Mouse (Mus musculus) liver, adult 2 months (tissue): Measurements from ENCODE around the gene Cst3. TPM values are rescaled to one million over a fixed set of nuclear protein-coding genes. Genes with fewer than 3 reads are reported as not detected.

ENCODE experiments used
- DNase-seq: peaks from one replicate; pipeline ENCODE4 v3.0.0-alpha.2; 2011; ENCODE audit warnings: low read depth, low spot score; ENCODE audit errors: extremely low read depth
- H3K27ac ChIP-seq: fragments of 200-500 bp; replicated peaks from 2 replicates; pipeline ENCODE4 v1.5.1; 2012; ENCODE audit warnings: low read depth, mild to moderate bottlenecking, control low read depth, inconsistent platforms, low read length; ENCODE audit not compliant: insufficient read depth
- H3K27me3 ChIP-seq: fragments of 200-500 bp; 2 replicates; pipeline ENCODE4 v1.6.1; 2012; ENCODE audit warnings: mild to moderate bottlenecking, moderate library complexity, low read length, inconsistent platforms; ENCODE audit not compliant: control insufficient read depth, insufficient read depth
- H3K36me3 ChIP-seq: fragments of 200-500 bp; 2 replicates; pipeline ENCODE4 v1.6.1; 2012; ENCODE audit warnings: low read length, inconsistent platforms; ENCODE audit not compliant: control insufficient read depth, insufficient read depth
- H3K4me1 ChIP-seq: fragments of 200-500 bp; 2 replicates; pipeline ENCODE4 v1.6.1; 2011; ENCODE audit warnings: low read length; ENCODE audit not compliant: control insufficient read depth, insufficient read depth
- H3K4me3 ChIP-seq: fragments of 200-500 bp; 2 replicates; pipeline ENCODE4 v1.5.1; 2011; ENCODE audit warnings: low read depth, mild to moderate bottlenecking, control low read depth, low read length, moderate library complexity; ENCODE audit not compliant: insufficient read depth
- H3K79me2 ChIP-seq: fragments of 200-500 bp; 2 replicates; pipeline ENCODE4 v1.6.1; 2012; ENCODE audit warnings: inconsistent platforms, mild to moderate bottlenecking, low read length, moderate library complexity; ENCODE audit not compliant: control insufficient read depth, insufficient read depth
- H3K9ac ChIP-seq: fragments of 200-500 bp; 2 replicates; pipeline ENCODE4 v1.6.1; 2012; ENCODE audit warnings: low read depth, mild to moderate bottlenecking, control low read depth, inconsistent platforms, low read length
- CTCF ChIP-seq: fragments of 200-500 bp; IDR thresholded peaks from 2 replicates; pipeline ENCODE4 v1.5.1; 2011; ENCODE audit warnings: low read depth, low read length, control low read depth
- POLR2A ChIP-seq: fragments of 200-500 bp; IDR thresholded peaks from 2 replicates; pipeline ENCODE4 v1.6.1; 2011; ENCODE audit warnings: low read length, control low read depth; ENCODE audit not compliant: insufficient read depth; ENCODE audit errors: extremely low read depth
- WGBS: fragments of 180-500 bp; shearing (Covaris S2); methylation state at CpG from one replicate; pipeline ENCODE4 v1.1.7; 2018; 5-methylcytosine and 5-hydroxymethylcytosine counted together
- polyA plus RNA-seq: library from polyadenylated mRNA; depleted of rRNA; stranded (reverse); fragments of >200 nt; gene quantifications from 2 replicates; pipeline ENCODE4 v1.2.3, GENCODE M21; 2012
- total RNA-seq: library from RNA; depleted of rRNA; stranded (reverse); fragments of >200 nt; gene quantifications from 2 replicates; pipeline ENCODE4 v1.2.3, GENCODE M21; 2014

The Cst3 gene
- total and polyA plus RNA-seq, 2 experiments: 282 to 436 TPM

- no peaks in the 10 kb centered on the region for H3K27me3 ChIP-seq
- no peaks in the 10 kb centered on the region for H3K36me3 ChIP-seq
- TF ChIP-seq CTCF (no peak), POLR2A (no peak)
- H3K9ac ChIP-seq: no peak overlapping the region
- peaks cover 4% of the 10 kb centered on the region; the same call in 1 of the 2 replicates for H3K4me1 ChIP-seq
- no peaks in the 10 kb centered on the region for H3K79me2 ChIP-seq
- WGBS: 83% methylated on average over 3 of the region's 3 CpGs
- no peak overlapping the region for H3K4me3 ChIP-seq
- DNase-seq: no peak
- no peak overlapping the region for H3K27ac ChIP-seq
Observed at GRCm38 (mm10) chr2:148889331-148890010, 14.0 kb upstream of the Cst3 start.

GRCm38 (mm10) chr2:148888872-148889271, 13.4 kb upstream of the Cst3 start:
- DNase-seq: no peak
- H3K4me1 ChIP-seq: peaks cover 4% of the 10 kb centered on the region; the same call in 1 of the 2 replicates
- 77% methylated on average over 3 of the region's 3 CpGs for WGBS
- H3K79me2 ChIP-seq: no peaks in the 10 kb centered on the region
- no peak overlapping the region for H3K4me3 ChIP-seq
- H3K9ac ChIP-seq: no peak overlapping the region
- TF ChIP-seq POLR2A (no peak), CTCF (no peak)
- no peaks in the 10 kb centered on the region for H3K27me3 ChIP-seq
- H3K27ac ChIP-seq: no peak overlapping the region
- no peaks in the 10 kb centered on the region for H3K36me3 ChIP-seq

GRCm38 (mm10) chr2:148884738-148885137, 9.2 kb upstream of the Cst3 start:
- no peak for TF ChIP-seq CTCF
- no peak for TF ChIP-seq POLR2A

GRCm38 (mm10) chr2:148879199-148879598, 3.7 kb upstream of the Cst3 start:
- no peak overlapping the region for H3K9ac ChIP-seq
- 78% methylated on average over 1 of the region's 1 CpGs for WGBS
- H3K79me2 ChIP-seq: no peaks in the 10 kb centered on the region
- no peaks in the 10 kb centered on the region for H3K27me3 ChIP-seq
- H3K4me1 ChIP-seq: peaks cover 2% of the 10 kb centered on the region; the same call in 1 of the 2 replicates
- TF ChIP-seq CTCF (no peak), POLR2A (no peak)
- no peaks in the 10 kb centered on the region for H3K36me3 ChIP-seq
- H3K27ac ChIP-seq: peak overlapping the region; percentile 22
- no peak for DNase-seq
- no peak overlapping the region for H3K4me3 ChIP-seq

More at GRCm38 (mm10) chr2:148884738-148885137, 9.2 kb upstream of the Cst3 start:
- Histone ChIP-seq H3K4me3 (no peak overlapping the region), H3K27me3 (no peaks in the 10 kb centered on the region), H3K4me1 (no peaks in the 10 kb centered on the region), H3K79me2 (no peaks in the 10 kb centered on the region), H3K36me3 (no peaks in the 10 kb centered on the region), H3K27ac (no peak overlapping the region), H3K9ac (no peak overlapping the region)
- no peak for DNase-seq

DNA sequence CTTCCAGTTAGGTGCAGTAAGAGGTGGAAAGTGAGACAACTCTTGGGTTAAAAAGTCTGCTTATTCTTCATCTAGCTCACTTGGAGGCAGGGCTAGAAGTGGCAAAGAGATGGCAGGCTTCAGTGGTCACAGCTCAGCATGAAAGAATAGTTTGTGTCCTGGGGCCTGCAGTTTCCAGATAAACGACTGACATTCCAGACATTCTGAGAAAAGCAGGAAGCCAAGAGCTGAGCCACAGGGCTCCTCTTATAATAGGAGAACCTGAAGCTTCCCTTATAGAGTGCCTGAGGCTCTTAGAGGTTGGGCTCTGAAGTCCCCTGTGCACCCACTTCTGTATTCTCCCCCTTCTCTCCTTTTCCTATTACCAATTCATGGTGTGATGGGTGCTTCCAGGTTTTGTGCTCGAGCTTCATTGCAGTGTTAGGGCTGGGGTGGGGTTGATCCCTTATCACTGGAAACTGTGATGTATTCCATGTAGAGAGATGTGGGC, 3.2 kb upstream of the Cst3 start:
- DNase-seq: no peak

More for the DNA sequence above, 3.2 kb upstream of the Cst3 start:
- Histone ChIP-seq H3K79me2 (no peaks in the 10 kb centered on the region), H3K4me1 (peaks cover 5% of the 10 kb centered on the region; the same call in 1 of the 2 replicates), H3K36me3 (no peaks in the 10 kb centered on the region), H3K27ac (peak overlapping the region; percentile 45; the same call in 1 of the 2 replicates), H3K4me3 (no peak overlapping the region), H3K27me3 (no peaks in the 10 kb centered on the region), H3K9ac (no peak overlapping the region)
- TF ChIP-seq POLR2A: no peak
- no peak for TF ChIP-seq CTCF
- 24% methylated on average over 2 of the region's 2 CpGs for WGBS
